Mouse (Mus musculus) c-Kit-positive CD71-negative TER-119-negative erythroid progenitor cells, embryonic 14.5 days (primary cell): Measurements from ENCODE around the gene Gpr82.

Experiments used
- DNase-seq: peaks from one replicate; pipeline ENCODE4 v3.0.0-alpha.2; 2013; ENCODE audit warnings: low read depth

Gpr82 gene

DNA sequence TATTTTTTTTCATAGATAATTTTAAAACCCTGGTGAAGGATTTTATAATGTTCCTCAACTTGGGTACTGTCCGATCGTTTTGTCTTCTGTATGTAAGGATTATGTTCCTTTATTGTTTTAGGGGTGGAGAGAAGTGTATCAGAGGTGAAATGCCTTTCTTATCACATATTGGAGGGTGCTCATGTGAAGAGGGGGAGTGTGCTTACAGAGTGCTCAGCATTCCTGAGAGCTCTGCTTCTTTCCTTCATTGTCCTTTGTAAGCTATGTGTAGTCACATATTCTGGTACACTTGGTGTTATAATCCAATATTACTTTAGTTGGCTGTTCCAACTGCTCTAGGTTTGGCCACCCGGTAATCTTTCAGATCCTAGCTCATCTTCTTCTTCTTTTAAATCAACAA lies 39.5 kb downstream of the Gpr82 start:
- DNase-seq = no peak

DNA sequence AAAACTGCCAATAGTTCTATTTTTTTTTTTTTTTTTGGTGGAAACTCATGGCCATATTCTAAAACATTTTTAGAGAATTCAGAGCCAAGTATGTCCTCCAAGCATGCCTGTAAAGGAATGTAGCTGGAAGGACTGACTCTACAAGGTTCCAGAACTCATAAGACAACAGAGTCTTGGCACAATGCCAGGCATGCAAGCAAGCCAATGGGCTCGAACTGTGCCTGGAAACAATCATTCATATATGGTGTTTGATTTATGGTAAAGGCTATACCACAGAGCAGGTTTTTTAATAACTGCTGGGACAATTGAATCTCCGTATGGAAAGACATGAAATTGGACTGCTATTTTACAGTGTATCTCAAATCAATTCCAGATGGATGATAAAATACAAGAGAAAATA lies 43.9 kb downstream of the Gpr82 start:
- no peak for DNase-seq

DNA sequence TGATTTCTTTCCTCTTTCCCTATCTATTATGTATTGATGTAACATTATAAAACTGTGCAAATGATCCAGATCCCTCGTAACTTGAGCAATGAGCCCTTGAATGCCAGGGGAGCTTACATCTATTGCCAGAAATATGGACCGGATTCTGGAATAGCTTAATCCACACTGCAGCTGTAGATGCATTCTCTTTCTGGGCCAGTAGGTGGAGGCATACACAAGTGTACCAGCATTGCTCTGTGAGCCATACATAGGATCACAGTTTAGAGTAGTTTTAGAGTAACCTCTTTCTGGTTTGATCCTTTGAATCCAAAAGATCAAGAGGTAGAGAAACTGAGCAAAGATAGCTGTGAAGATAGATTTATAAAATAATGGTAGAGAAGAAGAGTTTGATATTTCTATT lies 49.0 kb downstream of the Gpr82 start:
- DNase-seq = no peak
